Mouse (Mus musculus): ENCODE data around the gene Adamts15. TPM values are rescaled to one million over a fixed set of nuclear protein-coding genes. Genes with fewer than 3 reads are reported as not detected.

Gene Adamts15
- polyA plus RNA-seq, 1 experiment, result not detected

DNA sequence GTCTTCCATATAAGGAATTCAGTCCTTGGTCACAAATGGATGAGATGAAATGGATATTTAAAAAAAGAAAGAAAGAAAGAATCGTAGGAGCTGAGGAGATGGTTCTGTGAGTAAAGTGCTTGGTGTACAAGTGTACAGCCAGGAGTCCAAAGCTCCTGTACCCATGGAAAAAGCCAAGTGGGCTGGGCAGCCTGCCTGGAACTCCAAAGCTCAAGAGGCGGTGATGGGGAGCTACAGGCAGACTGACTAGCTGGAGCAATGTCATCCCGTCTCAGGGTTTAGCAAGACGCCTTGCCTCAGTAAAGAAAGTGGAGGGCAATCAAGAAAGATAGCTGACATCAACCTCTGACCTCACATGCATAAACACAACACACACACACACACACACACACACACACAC lies 41.5 kb upstream of the Adamts15 start:
- TF ChIP-seq CEBPB (IDR thresholded peaks at IDR 0.05; ENCODE audit: low read depth) (no peak), FOSL1 (IDR thresholded peaks at IDR 0.05; ENCODE audit: insufficient read depth, low read length, poor library complexity, severe bottlenecking) (no peak), USF1 (IDR thresholded peaks at IDR 0.05; ENCODE audit: low read depth) (no peak), MAX (IDR thresholded peaks at IDR 0.05) (no peak), MYOG (IDR thresholded peaks at IDR 0.05; ENCODE audit: control insufficient read depth, extremely low read depth, insufficient read length) (no peak), MYOD1 (IDR thresholded peaks at IDR 0.05; ENCODE audit: control insufficient read depth, insufficient read length, low read depth) (no peak), CTCF (IDR thresholded peaks at IDR 0.05; ENCODE audit: control insufficient read depth, insufficient read depth, insufficient read length) (no peak)
- Histone ChIP-seq H3K36me3 (ENCODE audit: control insufficient read depth, insufficient read depth) (no peaks in the 10 kb centered on the region), H3K27me3 (ENCODE audit: control insufficient read depth, insufficient read depth, insufficient read length) (no peaks in the 10 kb centered on the region), H3K79me2 (ENCODE audit: control insufficient read depth, insufficient read depth) (no peaks in the 10 kb centered on the region), H3ac (ENCODE audit: control insufficient read depth, insufficient read length, low read depth) (no peak overlapping the region), H3K79me3 (ENCODE audit: low read depth) (no peaks in the 10 kb centered on the region), H3K4me3 (ENCODE audit: insufficient read depth, poor library complexity, severe bottlenecking) (no peak overlapping the region)

DNA sequence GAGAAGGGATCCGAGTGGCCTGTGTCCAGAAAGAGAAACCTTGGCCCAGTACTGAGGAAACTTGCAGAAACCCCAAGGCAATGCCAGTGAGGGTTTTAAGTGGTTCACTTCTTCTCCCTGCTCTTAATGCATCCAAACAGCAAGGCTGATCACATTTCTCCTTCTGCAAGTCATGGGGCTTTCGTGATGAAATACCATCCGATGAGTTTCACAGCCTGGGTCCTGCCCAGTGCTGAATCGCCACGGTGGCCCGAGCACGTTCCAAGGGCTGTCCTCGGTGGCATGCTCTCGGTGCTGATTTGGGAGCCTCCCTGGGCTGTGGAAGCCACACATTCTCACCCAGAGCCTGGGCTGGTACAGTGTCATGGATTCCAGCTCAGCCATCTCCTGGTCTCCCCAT lies 33.0 kb upstream of the Adamts15 start:
- H3K79me2 ChIP-seq (ENCODE audit: control insufficient read depth, insufficient read depth), result no peaks in the 10 kb centered on the region
- no peaks in the 10 kb centered on the region for H3K36me3 ChIP-seq (ENCODE audit: control insufficient read depth, insufficient read depth)
- TF ChIP-seq CEBPB (IDR thresholded peaks at IDR 0.05; ENCODE audit: low read depth), result no peak
- TF ChIP-seq MAX (IDR thresholded peaks at IDR 0.05), result no peak
- no peak for TF ChIP-seq MYOD1 (IDR thresholded peaks at IDR 0.05; ENCODE audit: control insufficient read depth, insufficient read length, low read depth)
- TF ChIP-seq FOSL1 (IDR thresholded peaks at IDR 0.05; ENCODE audit: insufficient read depth, low read length, poor library complexity, severe bottlenecking), result no peak
- TF ChIP-seq CTCF (IDR thresholded peaks at IDR 0.05; ENCODE audit: control insufficient read depth, insufficient read depth, insufficient read length), result no peak
- no peak for TF ChIP-seq MYOG (IDR thresholded peaks at IDR 0.05; ENCODE audit: control insufficient read depth, extremely low read depth, insufficient read length)
- no peak for TF ChIP-seq USF1 (IDR thresholded peaks at IDR 0.05; ENCODE audit: low read depth)
- H3ac ChIP-seq (ENCODE audit: control insufficient read depth, insufficient read length, low read depth), result no peak overlapping the region
- no peaks in the 10 kb centered on the region for H3K79me3 ChIP-seq (ENCODE audit: low read depth)
- H3K4me3 ChIP-seq (ENCODE audit: insufficient read depth, poor library complexity, severe bottlenecking), result no peak overlapping the region
- peaks cover 12% of the 10 kb centered on the region for H3K27me3 ChIP-seq (ENCODE audit: control insufficient read depth, insufficient read depth, insufficient read length)

DNA sequence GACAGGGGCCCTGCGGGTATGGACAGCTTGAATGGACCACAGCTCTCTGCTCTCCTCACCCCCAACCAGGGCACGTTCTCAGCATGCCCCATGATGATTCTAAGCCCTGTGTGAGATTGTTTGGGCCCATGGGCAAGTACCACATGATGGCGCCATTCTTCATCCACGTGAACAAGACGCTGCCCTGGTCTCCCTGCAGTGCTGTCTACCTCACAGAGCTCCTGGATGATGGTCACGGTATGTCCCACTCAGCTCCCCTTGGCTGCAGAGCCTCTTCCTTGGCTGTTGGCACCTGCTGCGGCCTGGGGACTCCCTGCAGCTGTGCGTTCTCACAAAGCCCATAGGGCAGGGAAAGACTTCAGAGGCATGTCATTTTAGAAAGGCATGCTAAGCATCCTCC lies 31.0 kb upstream of the Adamts15 start:
- Histone ChIP-seq H3K4me3 (ENCODE audit: insufficient read depth, poor library complexity, severe bottlenecking) (no peak overlapping the region), H3K79me3 (ENCODE audit: low read depth) (no peaks in the 10 kb centered on the region), H3K36me3 (ENCODE audit: control insufficient read depth, insufficient read depth) (no peaks in the 10 kb centered on the region), H3K79me2 (ENCODE audit: control insufficient read depth, insufficient read depth) (no peaks in the 10 kb centered on the region), H3ac (ENCODE audit: control insufficient read depth, insufficient read length, low read depth) (no peak overlapping the region), H3K27me3 (ENCODE audit: control insufficient read depth, insufficient read depth, insufficient read length) (peaks cover 12% of the 10 kb centered on the region)
- no peak for TF ChIP-seq FOSL1 (IDR thresholded peaks at IDR 0.05; ENCODE audit: insufficient read depth, low read length, poor library complexity, severe bottlenecking)
- no peak for TF ChIP-seq CEBPB (IDR thresholded peaks at IDR 0.05; ENCODE audit: low read depth)
- no peak for TF ChIP-seq MYOG (IDR thresholded peaks at IDR 0.05; ENCODE audit: control insufficient read depth, extremely low read depth, insufficient read length)
- no peak for TF ChIP-seq USF1 (IDR thresholded peaks at IDR 0.05; ENCODE audit: low read depth)
- no peak for TF ChIP-seq MAX (IDR thresholded peaks at IDR 0.05)
- no peak for TF ChIP-seq MYOD1 (IDR thresholded peaks at IDR 0.05; ENCODE audit: control insufficient read depth, insufficient read length, low read depth)
- no peak for TF ChIP-seq CTCF (IDR thresholded peaks at IDR 0.05; ENCODE audit: control insufficient read depth, insufficient read depth, insufficient read length)

GRCm38 (mm10) chr9:30951461-30951860 lies 29.2 kb upstream of the Adamts15 start:
- H3K36me3 ChIP-seq (ENCODE audit: control insufficient read depth, insufficient read depth), result no peaks in the 10 kb centered on the region
- TF ChIP-seq MAX (IDR thresholded peaks at IDR 0.05), result no peak
- no peak for TF ChIP-seq CEBPB (IDR thresholded peaks at IDR 0.05; ENCODE audit: low read depth)
- no peak for TF ChIP-seq FOSL1 (IDR thresholded peaks at IDR 0.05; ENCODE audit: insufficient read depth, low read length, poor library complexity, severe bottlenecking)
- no peak for TF ChIP-seq MYOG (IDR thresholded peaks at IDR 0.05; ENCODE audit: control insufficient read depth, extremely low read depth, insufficient read length)
- TF ChIP-seq MYOD1 (IDR thresholded peaks at IDR 0.05; ENCODE audit: control insufficient read depth, insufficient read length, low read depth), result no peak
- no peak for TF ChIP-seq CTCF (IDR thresholded peaks at IDR 0.05; ENCODE audit: control insufficient read depth, insufficient read depth, insufficient read length)
- no peak for TF ChIP-seq USF1 (IDR thresholded peaks at IDR 0.05; ENCODE audit: low read depth)

GRCm38 (mm10) chr9:30950592-30950991 lies 28.3 kb upstream of the Adamts15 start:
- H3K36me3 ChIP-seq (ENCODE audit: control insufficient read depth, insufficient read depth), result no peaks in the 10 kb centered on the region
- no peak overlapping the region for H3K4me3 ChIP-seq (ENCODE audit: insufficient read depth, poor library complexity, severe bottlenecking)
- peaks cover 12% of the 10 kb centered on the region for H3K27me3 ChIP-seq (ENCODE audit: control insufficient read depth, insufficient read depth, insufficient read length)
- TF ChIP-seq MYOD1 (IDR thresholded peaks at IDR 0.05; ENCODE audit: control insufficient read depth, insufficient read length, low read depth) (no peak), USF1 (IDR thresholded peaks at IDR 0.05; ENCODE audit: low read depth) (no peak), CEBPB (IDR thresholded peaks at IDR 0.05; ENCODE audit: low read depth) (no peak), MYOG (IDR thresholded peaks at IDR 0.05; ENCODE audit: control insufficient read depth, extremely low read depth, insufficient read length) (no peak), FOSL1 (IDR thresholded peaks at IDR 0.05; ENCODE audit: insufficient read depth, low read length, poor library complexity, severe bottlenecking) (no peak)
- H3ac ChIP-seq (ENCODE audit: control insufficient read depth, insufficient read length, low read depth), result no peak overlapping the region
- no peaks in the 10 kb centered on the region for H3K79me3 ChIP-seq (ENCODE audit: low read depth)
- H3K79me2 ChIP-seq (ENCODE audit: control insufficient read depth, insufficient read depth), result no peaks in the 10 kb centered on the region

More at GRCm38 (mm10) chr9:30951461-30951860, 29.2 kb upstream of the Adamts15 start:
- H3K4me3 ChIP-seq (ENCODE audit: insufficient read depth, poor library complexity, severe bottlenecking), result no peak overlapping the region
- H3K27me3 ChIP-seq (ENCODE audit: control insufficient read depth, insufficient read depth, insufficient read length), result peaks cover 12% of the 10 kb centered on the region
- no peaks in the 10 kb centered on the region for H3K79me2 ChIP-seq (ENCODE audit: control insufficient read depth, insufficient read depth)
- H3K79me3 ChIP-seq (ENCODE audit: low read depth), result no peaks in the 10 kb centered on the region
- H3ac ChIP-seq (ENCODE audit: control insufficient read depth, insufficient read length, low read depth), result no peak overlapping the region

GRCm38 (mm10) chr9:30949971-30950370 lies 27.7 kb upstream of the Adamts15 start:
- TF ChIP-seq MAX (IDR thresholded peaks at IDR 0.05), result no peak
- no peak for TF ChIP-seq MYOD1 (IDR thresholded peaks at IDR 0.05; ENCODE audit: control insufficient read depth, insufficient read length, low read depth)
- TF ChIP-seq FOSL1 (IDR thresholded peaks at IDR 0.05; ENCODE audit: insufficient read depth, low read length, poor library complexity, severe bottlenecking), result no peak
- TF ChIP-seq MYOG (IDR thresholded peaks at IDR 0.05; ENCODE audit: control insufficient read depth, extremely low read depth, insufficient read length), result no peak
- no peak for TF ChIP-seq CTCF (IDR thresholded peaks at IDR 0.05; ENCODE audit: control insufficient read depth, insufficient read depth, insufficient read length)
- no peak for TF ChIP-seq CEBPB (IDR thresholded peaks at IDR 0.05; ENCODE audit: low read depth)
- TF ChIP-seq USF1 (IDR thresholded peaks at IDR 0.05; ENCODE audit: low read depth), result no peak
- H3K79me2 ChIP-seq (ENCODE audit: control insufficient read depth, insufficient read depth), result no peaks in the 10 kb centered on the region
- H3K36me3 ChIP-seq (ENCODE audit: control insufficient read depth, insufficient read depth), result no peaks in the 10 kb centered on the region

More at GRCm38 (mm10) chr9:30949971-30950370, 27.7 kb upstream of the Adamts15 start:
- Histone ChIP-seq H3K27me3 (ENCODE audit: control insufficient read depth, insufficient read depth, insufficient read length) (peaks cover 12% of the 10 kb centered on the region), H3K4me3 (ENCODE audit: insufficient read depth, poor library complexity, severe bottlenecking) (no peak overlapping the region), H3K79me3 (ENCODE audit: low read depth) (no peaks in the 10 kb centered on the region), H3ac (ENCODE audit: control insufficient read depth, insufficient read length, low read depth) (no peak overlapping the region)
